Mouse (Mus musculus): Measurements from ENCODE around the gene Prpf8. TPM values are rescaled to one million over a fixed set of nuclear protein-coding genes. Genes with fewer than 3 reads are reported as not detected.

The Prpf8 gene
- polyA plus RNA-seq, 1 experiment from 2014 or later, result 105 TPM

DNA sequence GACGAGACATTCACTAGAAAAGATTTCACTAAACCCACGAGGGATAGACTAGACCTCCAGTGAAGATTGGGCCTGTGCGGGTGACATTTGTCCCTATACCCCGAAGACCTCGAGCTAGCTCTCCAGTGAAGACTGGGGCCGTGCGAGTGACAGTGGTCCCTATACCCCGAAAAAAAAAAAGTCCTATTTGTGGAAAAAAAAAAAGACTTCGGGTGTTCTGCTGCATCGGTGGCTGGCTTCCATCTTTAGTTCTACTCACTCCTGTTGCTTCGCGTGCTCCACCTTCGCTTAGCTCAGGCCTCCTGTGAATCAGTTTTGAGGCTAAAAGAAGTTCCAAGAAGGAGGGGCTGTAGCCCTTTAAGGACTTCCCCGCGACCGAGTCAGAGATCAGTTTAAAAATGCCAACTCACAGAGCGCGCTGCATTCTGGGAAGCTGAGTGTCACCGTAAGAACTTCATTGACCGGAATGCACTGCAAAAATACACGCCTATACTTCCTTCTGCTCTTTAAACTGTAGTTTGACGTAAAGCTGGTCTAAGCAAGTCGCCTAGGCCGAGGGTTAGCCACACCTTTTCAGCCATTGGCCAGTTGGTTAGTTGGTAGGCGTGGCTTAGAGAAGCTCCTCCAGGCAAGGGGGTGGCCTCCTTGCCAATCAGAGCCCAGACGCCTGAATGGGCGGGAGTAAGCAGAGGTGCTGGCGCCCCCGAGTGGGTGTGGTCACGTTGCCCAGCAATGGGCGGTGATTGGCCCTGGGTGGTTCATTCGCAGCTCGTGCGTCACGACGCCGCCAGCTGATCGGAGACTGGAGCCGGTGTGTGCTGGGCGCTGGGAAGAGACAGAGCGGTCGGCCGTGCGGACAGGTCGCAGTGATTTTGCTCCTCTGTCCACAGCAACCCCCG, 25.5 kb upstream of the Prpf8 start, which contains the start of gene Tlcd2:
Gene Tlcd2 (plus strand): TSS at position 872 of the 899 bp plus-strand sequence.
- WGBS, result under 1% methylated on average over 46 of the region's 46 CpGs
- DNase-seq (ENCODE audit: low spot score), result peak; percentile 96
- H3K36me3 ChIP-seq (ENCODE audit: control insufficient read depth, insufficient read depth, low read length), result peaks cover 15% of the 10 kb centered on the region
- H3K9ac ChIP-seq (ENCODE audit: low read depth, low read length), result peak within 1 kb of the TSS; percentile 68
- peak within 1 kb of the TSS; percentile 94 for H3K4me2 ChIP-seq
- H3K27ac ChIP-seq (ENCODE audit: low read depth, low read length), result peak within 1 kb of the TSS; percentile 98
- peak; percentile 88 for ATAC-seq (replicated peaks; ENCODE audit: low FRiP score)
- no peaks in the 10 kb centered on the region for H3K9me3 ChIP-seq (ENCODE audit: control insufficient read depth, low read length)
- H3K4me1 ChIP-seq (replicated peaks; ENCODE audit: control insufficient read depth, insufficient read depth, low read length), result peaks cover 44% of the 10 kb centered on the region
- H3K4me3 ChIP-seq (ENCODE audit: low read depth, low read length), result peak within 1 kb of the TSS; percentile 83
- H3K27me3 ChIP-seq (replicated peaks; ENCODE audit: control insufficient read depth, insufficient read depth, low read length), result no peaks in the 10 kb centered on the region

DNA sequence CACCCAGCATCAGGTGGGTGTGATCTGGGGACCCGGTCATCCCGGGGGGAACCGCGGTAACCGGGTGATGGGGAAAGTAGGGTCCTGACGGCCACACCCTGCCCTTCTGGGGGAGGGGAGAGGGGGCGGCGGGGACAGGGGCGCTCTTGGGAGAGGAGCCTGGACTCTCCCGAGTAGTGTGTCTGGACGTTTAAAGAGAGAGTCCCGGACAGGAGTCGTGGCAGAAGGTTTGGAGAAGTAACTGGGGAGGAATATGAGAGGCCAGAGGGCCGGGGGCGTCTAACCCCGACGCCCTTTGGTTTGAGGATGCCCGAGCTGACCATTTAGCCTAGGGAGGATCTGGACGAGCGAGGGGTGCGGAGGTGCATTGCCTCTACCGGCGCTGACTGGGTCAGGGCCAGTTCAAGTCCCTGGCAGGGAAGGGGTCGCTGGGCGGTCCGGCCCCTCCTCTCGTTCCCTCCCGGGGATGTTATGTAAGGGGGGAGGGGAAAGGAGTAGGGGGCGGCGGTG, 24.8 kb upstream of the Prpf8 start:
- ATAC-seq (replicated peaks; ENCODE audit: low FRiP score) (peak; percentile 1; the same call in 1 of the 2 replicates), DNase-seq (ENCODE audit: low spot score) (peak; percentile 50)
- peak overlapping the region; percentile 98 for H3K27ac ChIP-seq (ENCODE audit: low read depth, low read length)
- no peaks in the 10 kb centered on the region; the same call in 1 of the 2 replicates for H3K9me3 ChIP-seq (ENCODE audit: control insufficient read depth, low read length)
- peak overlapping the region; percentile 83 for H3K4me3 ChIP-seq (ENCODE audit: low read depth, low read length)
- peaks cover 44% of the 10 kb centered on the region for H3K4me1 ChIP-seq (replicated peaks; ENCODE audit: control insufficient read depth, insufficient read depth, low read length)
- H3K36me3 ChIP-seq (ENCODE audit: control insufficient read depth, insufficient read depth, low read length), result peaks cover 17% of the 10 kb centered on the region
- peak overlapping the region; percentile 68 for H3K9ac ChIP-seq (ENCODE audit: low read depth, low read length)
- peak overlapping the region; percentile 93 for H3K4me2 ChIP-seq
- no peaks in the 10 kb centered on the region for H3K27me3 ChIP-seq (replicated peaks; ENCODE audit: control insufficient read depth, insufficient read depth, low read length)
- under 1% methylated on average over 30 of the region's 30 CpGs for WGBS

DNA sequence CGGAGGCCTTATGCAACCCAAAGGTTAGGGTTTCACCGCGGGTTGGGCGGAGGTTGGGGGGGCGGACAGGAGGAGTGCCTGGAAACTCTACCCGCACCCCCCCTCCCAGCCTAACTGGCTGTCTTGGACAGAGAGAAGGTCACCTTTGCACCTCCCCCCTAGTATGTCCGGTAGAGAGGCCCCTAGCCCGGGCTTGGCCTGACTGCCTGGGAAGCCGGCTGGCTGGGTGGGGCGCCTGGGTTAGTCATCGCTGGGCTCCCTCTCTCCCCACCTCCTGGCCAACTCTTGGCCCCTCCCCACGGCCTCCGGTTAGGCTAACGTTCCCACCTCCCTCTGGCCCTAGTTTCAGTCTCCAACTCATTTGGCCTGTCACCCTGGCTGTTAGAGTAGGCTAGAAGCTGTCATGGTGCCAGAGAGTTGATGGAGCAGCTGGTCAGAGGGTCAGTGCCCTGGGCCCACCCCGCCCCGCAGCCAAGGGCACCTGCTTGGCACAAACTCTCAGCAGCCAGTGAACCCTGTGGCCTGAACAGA, 24.3 kb upstream of the Prpf8 start:
- 4% methylated on average over 14 of the region's 16 CpGs for whole genome bisulfite sequencing
- DNase-seq (ENCODE audit: low spot score) (peak; percentile 69), ATAC-seq (replicated peaks; ENCODE audit: low FRiP score) (peak; percentile 38)
- Histone ChIP-seq H3K4me1 (replicated peaks; ENCODE audit: control insufficient read depth, insufficient read depth, low read length) (peaks cover 44% of the 10 kb centered on the region), H3K27ac (ENCODE audit: low read depth, low read length) (peak overlapping the region; percentile 98), H3K36me3 (ENCODE audit: control insufficient read depth, insufficient read depth, low read length) (peaks cover 18% of the 10 kb centered on the region), H3K9me3 (ENCODE audit: control insufficient read depth, low read length) (no peaks in the 10 kb centered on the region; the same call in 1 of the 2 replicates), H3K9ac (ENCODE audit: low read depth, low read length) (peak overlapping the region; percentile 68), H3K4me3 (ENCODE audit: low read depth, low read length) (peak overlapping the region; percentile 83), H3K4me2 (peak overlapping the region; percentile 93), H3K27me3 (replicated peaks; ENCODE audit: control insufficient read depth, insufficient read depth, low read length) (no peaks in the 10 kb centered on the region)

DNA sequence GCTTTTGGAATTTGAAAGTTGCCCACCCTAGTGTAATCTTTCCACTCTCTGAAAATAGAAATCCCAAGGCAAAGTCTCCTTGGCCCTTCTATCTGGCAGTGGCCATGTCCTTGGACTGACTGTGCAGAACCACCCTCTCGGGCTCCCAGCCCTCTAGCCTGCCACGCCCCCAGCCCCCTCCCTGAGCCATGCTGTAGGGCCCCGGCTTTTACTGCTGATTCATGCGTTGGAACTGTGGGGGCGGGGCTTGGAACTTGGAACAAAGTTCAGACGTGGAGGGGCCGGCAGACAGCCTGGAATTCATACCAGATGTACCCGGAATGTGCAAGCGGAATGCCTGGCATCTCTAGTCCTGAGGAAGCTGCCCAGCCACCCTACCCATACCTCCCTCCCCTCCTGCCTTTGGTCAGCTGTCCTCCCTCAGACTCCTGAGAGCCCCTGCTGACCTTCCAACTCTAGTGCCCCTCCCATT, 23.7 kb upstream of the Prpf8 start:
- peak; percentile 89 for DNase-seq (ENCODE audit: low spot score)
- ATAC-seq (replicated peaks; ENCODE audit: low FRiP score), result peak; percentile 65
- peak overlapping the region; percentile 83 for H3K4me3 ChIP-seq (ENCODE audit: low read depth, low read length)
- no peaks in the 10 kb centered on the region for H3K27me3 ChIP-seq (replicated peaks; ENCODE audit: control insufficient read depth, insufficient read depth, low read length)
- 5% methylated on average over 9 of the region's 9 CpGs for WGBS
- peaks cover 18% of the 10 kb centered on the region for H3K36me3 ChIP-seq (ENCODE audit: control insufficient read depth, insufficient read depth, low read length)
- peak overlapping the region; percentile 98 for H3K27ac ChIP-seq (ENCODE audit: low read depth, low read length)
- peaks cover 46% of the 10 kb centered on the region for H3K4me1 ChIP-seq (replicated peaks; ENCODE audit: control insufficient read depth, insufficient read depth, low read length)
- H3K9me3 ChIP-seq (ENCODE audit: control insufficient read depth, low read length), result no peaks in the 10 kb centered on the region; the same call in 1 of the 2 replicates
- H3K9ac ChIP-seq (ENCODE audit: low read depth, low read length), result peak overlapping the region; percentile 68
- H3K4me2 ChIP-seq, result peak overlapping the region; percentile 93

DNA sequence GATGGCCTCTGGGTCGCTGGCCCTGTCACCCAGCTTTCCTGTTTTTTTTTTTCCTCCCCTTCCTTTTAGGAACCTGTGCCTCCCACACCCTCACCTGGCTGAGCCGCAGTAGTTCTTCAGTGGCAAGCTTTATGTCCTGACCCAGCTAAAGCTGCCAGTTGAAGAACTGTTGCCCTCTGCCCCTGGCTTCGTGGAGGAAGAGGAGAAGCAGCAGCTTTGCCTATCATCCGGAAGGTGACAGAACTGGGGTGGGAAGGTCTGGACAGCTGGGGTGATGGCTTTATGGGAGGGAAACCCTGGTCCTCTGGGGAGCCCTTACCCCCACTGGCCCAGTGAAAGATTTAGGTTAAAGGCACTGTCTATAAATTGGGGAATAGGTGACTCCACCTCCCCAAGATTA, 23.0 kb upstream of the Prpf8 start:
- Histone ChIP-seq H3K27me3 (replicated peaks; ENCODE audit: control insufficient read depth, insufficient read depth, low read length) (no peaks in the 10 kb centered on the region), H3K27ac (ENCODE audit: low read depth, low read length) (peak overlapping the region; percentile 98), H3K9ac (ENCODE audit: low read depth, low read length) (peak overlapping the region; percentile 31; the same call in 1 of the 2 replicates), H3K4me3 (ENCODE audit: low read depth, low read length) (peak overlapping the region; percentile 83), H3K4me2 (peak overlapping the region; percentile 93), H3K4me1 (replicated peaks; ENCODE audit: control insufficient read depth, insufficient read depth, low read length) (peaks cover 43% of the 10 kb centered on the region), H3K36me3 (ENCODE audit: control insufficient read depth, insufficient read depth, low read length) (peaks cover 18% of the 10 kb centered on the region), H3K9me3 (ENCODE audit: control insufficient read depth, low read length) (no peaks in the 10 kb centered on the region; the same call in 1 of the 2 replicates)
- WGBS, result 73% methylated on average over 4 of the region's 4 CpGs
- DNase-seq (ENCODE audit: low spot score) (peak; percentile 29), ATAC-seq (replicated peaks; ENCODE audit: low FRiP score) (no peak)

DNA sequence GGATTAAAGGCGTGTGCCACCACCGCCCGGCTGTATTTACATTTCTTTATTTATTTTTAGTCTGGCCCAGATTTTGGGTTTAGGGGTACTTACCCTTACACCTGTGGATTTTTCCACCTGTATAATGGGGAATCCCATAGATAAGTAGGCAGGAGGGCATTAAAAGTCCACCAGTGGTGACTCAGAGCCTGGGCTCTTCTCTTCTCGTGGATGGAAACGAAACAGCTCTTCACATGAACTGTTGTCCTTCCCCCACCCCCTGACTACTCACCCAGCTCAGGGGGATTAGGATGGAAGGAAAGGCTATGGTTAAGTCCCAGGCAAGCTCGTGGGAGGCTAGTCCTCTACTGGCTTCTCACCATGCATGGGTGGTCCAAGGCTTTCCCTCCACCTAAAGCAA, 22.2 kb upstream of the Prpf8 start:
- Histone ChIP-seq H3K4me1 (replicated peaks; ENCODE audit: control insufficient read depth, insufficient read depth, low read length) (peaks cover 37% of the 10 kb centered on the region), H3K4me3 (ENCODE audit: low read depth, low read length) (no peak overlapping the region), H3K27ac (ENCODE audit: low read depth, low read length) (no peak overlapping the region), H3K27me3 (replicated peaks; ENCODE audit: control insufficient read depth, insufficient read depth, low read length) (no peaks in the 10 kb centered on the region), H3K36me3 (ENCODE audit: control insufficient read depth, insufficient read depth, low read length) (peaks cover 18% of the 10 kb centered on the region), H3K4me2 (no peak overlapping the region), H3K9me3 (ENCODE audit: control insufficient read depth, low read length) (no peaks in the 10 kb centered on the region; the same call in 1 of the 2 replicates), H3K9ac (ENCODE audit: low read depth, low read length) (no peak overlapping the region)
- DNase-seq (ENCODE audit: low spot score) (no peak), ATAC-seq (replicated peaks; ENCODE audit: low FRiP score) (no peak)
- 89% methylated on average over 6 of the region's 6 CpGs for WGBS

DNA sequence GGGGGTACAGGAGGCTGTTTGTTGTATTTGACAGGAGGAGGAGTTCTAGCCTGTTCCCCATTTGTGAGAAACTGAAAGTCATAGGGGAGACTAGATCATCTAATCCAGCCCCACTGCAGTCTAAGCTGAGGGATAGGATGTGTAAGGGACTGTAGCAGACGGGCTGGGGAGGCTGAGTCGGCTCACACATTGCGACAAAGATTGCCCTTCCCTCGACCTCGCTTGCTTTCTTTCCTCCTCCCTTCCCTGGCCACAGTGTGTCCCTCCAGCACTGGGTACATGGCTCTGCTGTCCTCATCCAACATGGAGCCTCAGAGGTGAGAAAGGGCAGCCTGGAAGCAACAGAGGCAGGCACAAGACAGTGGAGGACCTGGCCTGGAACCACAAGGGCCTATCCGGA, 21.6 kb upstream of the Prpf8 start:
- peaks cover 30% of the 10 kb centered on the region for H3K4me1 ChIP-seq (replicated peaks; ENCODE audit: control insufficient read depth, insufficient read depth, low read length)
- no peak overlapping the region for H3K4me3 ChIP-seq (ENCODE audit: low read depth, low read length)
- 88% methylated on average over 6 of the region's 6 CpGs for WGBS
- no peak overlapping the region for H3K4me2 ChIP-seq
- ATAC-seq (replicated peaks; ENCODE audit: low FRiP score), result no peak
- no peak overlapping the region for H3K9ac ChIP-seq (ENCODE audit: low read depth, low read length)
- H3K27ac ChIP-seq (ENCODE audit: low read depth, low read length), result no peak overlapping the region
- peak; percentile 30 for DNase-seq (ENCODE audit: low spot score)
- no peaks in the 10 kb centered on the region for H3K27me3 ChIP-seq (replicated peaks; ENCODE audit: control insufficient read depth, insufficient read depth, low read length)
- peaks cover 18% of the 10 kb centered on the region for H3K36me3 ChIP-seq (ENCODE audit: control insufficient read depth, insufficient read depth, low read length)
- no peaks in the 10 kb centered on the region; the same call in 1 of the 2 replicates for H3K9me3 ChIP-seq (ENCODE audit: control insufficient read depth, low read length)

DNA sequence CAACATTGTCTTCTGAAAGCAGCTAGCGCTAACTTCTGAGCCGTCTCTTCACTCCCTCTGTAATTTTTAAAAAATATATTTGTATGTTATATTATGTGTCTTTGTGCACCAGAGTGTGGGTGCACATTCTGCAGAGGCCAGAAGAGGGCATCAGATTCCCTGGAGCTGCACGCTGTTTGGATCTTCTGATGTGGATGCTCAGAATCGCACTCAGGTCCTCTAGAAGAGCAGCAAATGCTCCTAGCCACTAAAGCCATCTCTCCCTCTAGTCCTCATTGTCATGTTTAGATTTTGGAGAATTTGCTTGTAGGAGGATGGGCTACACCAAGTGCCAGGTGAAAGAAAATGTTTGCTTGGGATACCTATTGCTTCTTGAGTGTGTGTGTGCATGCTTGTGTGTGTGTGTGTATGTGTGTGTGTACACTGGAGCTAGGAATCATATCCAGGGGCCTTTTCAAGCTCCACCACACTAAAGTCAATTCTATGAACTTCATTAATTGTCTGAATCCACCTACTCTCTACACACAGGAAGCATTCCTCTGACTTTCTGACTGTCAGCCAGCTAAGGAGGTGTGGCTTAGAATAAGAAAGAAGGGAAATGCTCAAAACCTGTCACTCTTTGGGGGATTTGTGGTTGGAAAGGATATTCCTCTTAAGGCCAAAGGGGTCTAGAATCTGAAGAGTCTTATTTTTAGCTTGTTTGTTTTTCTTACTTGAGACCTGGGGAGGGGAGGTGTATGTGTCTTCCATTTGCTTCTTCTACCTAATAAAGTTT, 19.7 kb upstream of the Prpf8 start:
- Histone ChIP-seq H3K4me1 (replicated peaks; ENCODE audit: control insufficient read depth, insufficient read depth, low read length) (peaks cover 29% of the 10 kb centered on the region), H3K4me2 (peak overlapping the region; percentile 67), H3K27ac (ENCODE audit: low read depth, low read length) (0 out of 2 replicates have a peak overlapping the region, but pooled peaks have one; percentile 8), H3K4me3 (ENCODE audit: low read depth, low read length) (no peak overlapping the region; the same call in 1 of the 2 replicates), H3K9me3 (ENCODE audit: control insufficient read depth, low read length) (no peaks in the 10 kb centered on the region; the same call in 1 of the 2 replicates), H3K27me3 (replicated peaks; ENCODE audit: control insufficient read depth, insufficient read depth, low read length) (no peaks in the 10 kb centered on the region), H3K9ac (ENCODE audit: low read depth, low read length) (no peak overlapping the region), H3K36me3 (ENCODE audit: control insufficient read depth, insufficient read depth, low read length) (peaks cover 18% of the 10 kb centered on the region)
- ATAC-seq (replicated peaks; ENCODE audit: low FRiP score) (no peak), DNase-seq (ENCODE audit: low spot score) (peak; percentile 27)
- 97% methylated on average over 4 of the region's 4 CpGs for WGBS
